Mouse (Mus musculus) heart, adult 9 months (tissue): ENCODE data around the gene Pbdc1.
"Not testable (repeated sequence)": the region's sequence is repeated elsewhere in the genome, so short reads cannot be mapped to it uniquely, and the experiment has no call there.

Source experiments
- DNase-seq, 2 experiments: peaks; one replicate each; pipeline ENCODE4 v3.0.0; 2022; ENCODE audit warnings: low spot score in 2 of 2

Gene Pbdc1

DNA sequence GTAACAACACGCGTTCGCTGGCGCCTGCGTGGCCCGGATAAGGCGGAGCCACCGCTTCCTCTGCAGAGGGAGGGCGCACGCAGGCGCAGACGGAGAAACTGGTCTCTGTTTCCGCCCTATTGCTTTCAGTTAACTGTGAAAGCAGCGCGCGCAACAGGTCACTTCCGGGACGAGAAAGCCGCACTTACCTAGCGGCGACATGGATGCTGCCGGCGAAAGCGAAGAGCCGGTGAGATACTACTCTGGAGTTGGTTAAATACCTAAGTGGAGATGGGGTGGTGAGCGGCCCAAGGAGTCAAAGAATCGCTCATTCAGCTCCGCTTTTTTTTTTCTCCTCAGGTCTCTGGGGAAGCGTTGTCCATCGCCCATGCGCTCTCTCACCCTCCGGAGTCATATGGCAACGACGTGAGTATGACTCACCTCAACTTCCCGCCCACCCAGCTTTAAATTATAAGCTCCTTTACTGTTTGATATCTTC is at the start of gene Pbdc1:
Gene Pbdc1 (plus strand): TSS at position 142 of the 478 bp plus-strand sequence.
- peak; percentile 85 to 95 for DNase-seq

DNA sequence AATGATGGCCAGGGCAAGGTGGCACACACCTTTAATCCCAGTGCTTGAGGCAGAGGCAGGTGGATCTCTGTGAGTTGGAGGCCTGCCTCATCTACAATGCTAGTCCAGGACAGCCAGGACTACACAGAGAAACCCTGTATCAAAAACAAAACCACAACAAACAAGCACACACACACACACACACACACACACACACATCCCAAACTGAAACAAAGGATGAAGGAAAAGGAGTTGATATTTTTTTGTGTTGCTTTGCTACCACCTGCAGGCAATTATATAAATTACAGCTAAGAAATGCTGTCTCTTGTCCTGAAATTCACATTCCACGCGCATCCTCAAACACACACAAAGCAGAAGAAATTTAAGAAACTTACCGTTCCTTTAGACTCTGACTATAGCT is 41.9 kb upstream of the Pbdc1 start:
- no peak for DNase-seq

DNA sequence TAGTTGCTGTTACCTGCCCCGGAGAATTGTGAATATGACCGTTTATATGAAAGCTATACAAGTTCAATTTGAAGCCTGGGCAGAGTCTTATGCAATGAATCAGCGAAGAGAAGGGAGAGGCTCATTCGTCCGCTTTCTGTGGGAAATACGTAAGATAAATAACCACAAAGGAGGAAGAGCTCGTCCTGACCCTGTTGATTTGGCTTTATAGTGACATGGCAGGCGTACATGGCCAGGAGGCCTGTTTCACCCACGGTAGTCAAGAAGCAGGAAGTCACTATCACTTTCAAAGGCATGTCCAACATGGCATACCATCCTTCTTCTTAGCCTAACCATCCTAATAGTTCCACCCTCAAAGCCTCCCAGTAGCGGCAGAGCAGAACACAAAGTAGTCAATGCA is 15.3 kb upstream of the Pbdc1 start:
- DNase-seq, result no peak

DNA sequence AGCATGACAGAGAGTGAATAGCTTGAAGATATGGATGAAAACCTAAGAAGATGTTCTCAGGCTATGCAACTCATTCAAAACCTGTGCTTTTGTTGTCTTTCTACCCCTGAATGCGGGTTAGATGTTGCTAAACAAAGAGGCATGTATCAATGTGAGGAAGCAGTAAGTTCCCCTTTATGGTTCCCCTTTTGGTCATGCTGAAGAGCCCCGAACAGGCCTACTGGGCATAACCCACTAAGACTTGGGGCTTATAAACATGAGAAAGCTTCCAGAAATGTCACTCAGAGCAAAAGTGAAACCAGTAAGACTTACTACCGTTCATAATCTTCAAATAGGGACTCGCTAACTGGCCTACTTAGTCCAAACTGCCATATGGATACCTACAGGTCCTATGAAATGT is 14.8 kb upstream of the Pbdc1 start:
- DNase-seq, result peak in 1 of 2 experiments; percentile 4

DNA sequence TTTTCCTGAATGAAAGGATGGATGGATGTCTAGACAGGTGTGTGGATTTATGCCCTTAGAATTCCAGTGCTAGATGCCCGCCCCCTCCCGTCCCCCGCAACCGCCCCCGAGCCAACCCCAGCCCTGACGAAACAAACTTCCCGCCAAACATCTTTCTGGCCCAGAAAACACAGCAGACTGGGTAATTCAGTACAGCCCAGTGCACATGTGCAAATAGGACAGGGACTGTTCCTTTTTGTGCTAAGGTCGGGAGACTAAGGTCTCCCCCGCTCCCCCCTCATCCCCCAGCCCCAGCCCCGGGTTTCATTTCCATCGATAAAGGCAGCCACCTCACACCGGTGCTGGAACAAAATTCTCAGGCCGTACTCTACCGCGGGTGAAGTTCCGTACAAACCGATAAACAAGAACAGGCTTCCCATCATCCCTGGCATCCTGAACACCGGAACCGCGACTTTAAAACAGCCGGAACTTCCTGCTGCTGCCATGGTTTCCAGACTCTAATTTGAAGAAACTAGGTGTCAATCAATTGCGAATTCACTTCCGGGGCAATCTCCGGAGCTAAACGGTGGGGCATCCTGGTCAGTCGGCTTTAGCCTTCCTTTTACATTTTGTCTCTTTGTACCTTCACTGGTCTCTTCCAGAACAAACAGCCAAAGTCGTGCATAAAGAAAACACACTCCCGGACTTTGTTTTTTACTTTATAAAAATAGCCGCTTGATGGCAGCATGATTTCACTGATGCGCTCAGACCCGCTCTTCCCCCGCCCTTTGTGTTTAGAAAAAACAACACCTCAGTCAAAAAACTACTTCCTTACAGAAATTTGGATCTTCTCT is 9.7 kb upstream of the Pbdc1 start:
- peak; percentile 74 to 91 for DNase-seq

DNA sequence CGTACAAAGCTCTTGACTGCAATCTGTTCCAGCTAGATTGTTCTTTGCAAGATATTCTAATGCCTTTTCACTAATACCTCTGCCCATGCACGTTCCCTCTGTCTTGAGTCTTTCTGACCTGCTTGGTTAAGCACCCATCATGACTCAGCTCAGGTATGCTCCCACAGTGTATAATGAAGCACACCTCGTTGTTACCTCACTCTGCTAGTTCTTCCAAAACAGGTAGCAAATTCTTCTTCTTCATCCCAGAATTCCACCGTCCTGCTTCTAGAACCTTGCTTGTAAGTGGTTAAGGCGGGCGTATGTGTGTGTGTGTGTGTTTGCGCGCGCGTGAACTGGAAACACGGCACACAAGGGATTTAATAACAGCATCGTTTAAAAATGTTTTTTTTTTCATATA is 405 bp upstream of the Pbdc1 start:
- DNase-seq, result no peak

DNA sequence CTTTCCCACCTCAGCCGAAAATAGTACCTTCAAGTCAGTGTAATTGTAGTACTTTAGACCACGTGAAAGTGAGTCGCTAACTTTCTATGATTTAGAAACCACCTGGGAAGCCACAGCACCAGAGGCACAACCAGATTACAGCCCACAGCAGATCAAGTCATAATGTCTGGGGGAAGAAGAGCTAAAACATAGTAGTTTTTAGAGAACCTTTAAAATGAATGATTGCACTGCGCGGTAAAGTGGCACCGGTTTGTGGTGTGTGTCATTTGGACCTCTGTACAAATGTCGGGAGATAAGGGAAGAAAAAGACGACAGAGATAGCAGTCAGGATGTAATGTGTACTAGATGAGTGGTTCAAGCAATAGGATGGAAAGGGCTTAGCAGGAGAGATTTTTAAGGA is 540 bp downstream of the Pbdc1 start:
- no peak for DNase-seq

DNA sequence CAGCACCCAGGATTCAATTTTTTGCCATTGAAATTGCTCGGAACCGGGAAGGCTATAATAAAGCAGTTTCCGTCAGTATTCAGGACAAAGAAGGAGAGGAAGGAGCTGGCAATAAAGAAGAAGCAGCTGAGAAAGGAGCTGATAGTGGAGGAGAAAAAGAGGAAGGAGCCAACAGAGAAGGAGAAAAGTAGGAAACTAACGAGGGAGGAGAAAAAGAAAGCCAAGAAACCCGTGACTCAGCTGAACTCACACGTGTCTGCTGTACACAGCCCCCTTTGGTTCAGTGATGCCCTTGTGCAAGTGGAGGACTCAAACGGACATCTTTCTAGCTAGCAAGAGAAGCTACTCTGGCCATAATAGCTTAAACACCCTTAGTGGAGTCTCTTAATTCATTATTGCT is 3.5 kb downstream of the Pbdc1 start:
- not testable (repeated sequence) for DNase-seq

DNA sequence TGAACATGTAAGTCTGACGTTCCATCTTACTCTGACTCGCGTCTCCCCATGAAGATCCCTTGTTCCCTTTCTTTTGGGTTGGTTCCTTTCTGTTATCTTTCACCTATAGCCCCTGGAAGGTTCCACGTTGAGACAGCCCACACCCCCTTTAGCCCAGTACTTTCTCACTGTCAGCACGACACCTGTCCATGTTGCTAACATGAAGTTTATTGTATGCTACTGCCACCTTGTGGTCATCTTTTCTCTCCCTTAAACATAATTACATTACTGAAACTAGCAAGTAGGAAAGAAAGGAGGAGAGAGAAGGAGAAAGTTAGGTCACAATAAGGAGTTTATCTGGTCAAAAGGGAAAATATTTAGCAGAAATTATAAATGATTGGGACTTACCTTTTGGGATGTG is 24.6 kb downstream of the Pbdc1 start:
- peak in 1 of 2 experiments; percentile 12 for DNase-seq

DNA sequence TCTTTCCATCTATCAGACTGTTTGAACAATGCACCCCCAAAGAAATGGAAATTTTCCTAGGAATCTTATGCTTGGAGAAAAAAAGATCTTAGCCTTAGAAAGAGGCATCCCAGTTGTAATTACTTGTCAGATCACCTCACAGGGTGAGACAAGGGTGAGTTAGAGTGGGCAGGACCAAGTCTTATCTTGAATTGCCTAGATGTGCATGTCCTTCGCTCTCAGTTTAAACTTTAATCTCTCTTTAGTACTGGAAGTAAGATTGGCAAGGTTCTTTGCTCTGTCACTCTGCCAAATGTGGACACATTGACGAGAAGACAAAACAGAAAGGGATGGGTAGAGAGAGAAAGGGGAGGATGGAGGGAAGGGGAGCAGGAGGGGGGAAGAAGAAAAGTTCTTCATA is 35.4 kb downstream of the Pbdc1 start:
- DNase-seq, result no peak

DNA sequence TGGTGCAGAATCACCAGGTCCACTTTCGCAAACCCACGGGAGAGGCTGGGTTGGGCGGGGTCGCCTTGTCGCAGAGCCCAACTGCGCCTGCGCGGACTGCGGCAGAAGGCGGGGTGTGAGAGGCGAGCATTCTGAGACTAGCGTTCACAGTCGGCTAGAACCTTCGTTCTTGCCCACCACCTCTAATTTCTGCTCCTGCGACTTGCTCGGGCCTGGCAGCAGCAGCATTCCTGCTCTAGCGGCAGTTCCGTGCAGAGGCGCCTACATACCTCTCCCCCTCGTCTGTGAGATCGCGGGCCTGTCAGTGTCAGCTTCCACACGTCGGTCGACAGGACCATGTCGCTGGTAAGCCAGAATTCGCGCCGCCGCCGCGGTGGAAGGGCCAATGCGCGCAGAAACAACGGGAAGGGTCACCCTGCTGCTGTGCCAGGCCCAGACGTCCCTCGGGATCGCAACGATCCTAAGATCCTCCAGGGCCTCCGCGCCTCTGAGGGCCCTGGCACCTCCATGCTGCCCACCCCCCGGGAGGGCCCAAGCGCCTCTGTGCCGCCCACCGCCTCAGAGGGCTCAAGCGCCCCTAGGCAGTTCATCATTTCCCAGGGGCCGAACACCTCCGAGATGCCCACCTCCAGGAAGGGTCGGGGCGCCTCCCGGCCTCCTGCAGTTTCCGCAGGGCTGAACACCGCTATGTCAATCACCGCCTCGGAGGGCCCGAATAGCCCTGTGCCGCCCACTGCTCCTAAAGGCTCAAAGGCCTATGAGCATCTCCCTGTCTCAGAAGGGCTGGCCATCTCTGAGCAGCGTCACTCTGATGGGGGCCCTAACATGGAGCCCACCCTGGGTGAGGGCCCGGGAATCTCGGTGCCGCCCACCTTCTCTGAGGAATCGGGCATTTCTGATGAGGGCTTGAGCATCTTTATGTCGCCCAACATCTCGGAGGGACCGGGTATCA is 41.0 kb downstream of the Pbdc1 start, which contains the start of gene Magee1:
Gene Magee1 (plus strand): TSS at position 104 of the 952 bp plus-strand sequence.
- peak; percentile 54 to 71 for DNase-seq

DNA sequence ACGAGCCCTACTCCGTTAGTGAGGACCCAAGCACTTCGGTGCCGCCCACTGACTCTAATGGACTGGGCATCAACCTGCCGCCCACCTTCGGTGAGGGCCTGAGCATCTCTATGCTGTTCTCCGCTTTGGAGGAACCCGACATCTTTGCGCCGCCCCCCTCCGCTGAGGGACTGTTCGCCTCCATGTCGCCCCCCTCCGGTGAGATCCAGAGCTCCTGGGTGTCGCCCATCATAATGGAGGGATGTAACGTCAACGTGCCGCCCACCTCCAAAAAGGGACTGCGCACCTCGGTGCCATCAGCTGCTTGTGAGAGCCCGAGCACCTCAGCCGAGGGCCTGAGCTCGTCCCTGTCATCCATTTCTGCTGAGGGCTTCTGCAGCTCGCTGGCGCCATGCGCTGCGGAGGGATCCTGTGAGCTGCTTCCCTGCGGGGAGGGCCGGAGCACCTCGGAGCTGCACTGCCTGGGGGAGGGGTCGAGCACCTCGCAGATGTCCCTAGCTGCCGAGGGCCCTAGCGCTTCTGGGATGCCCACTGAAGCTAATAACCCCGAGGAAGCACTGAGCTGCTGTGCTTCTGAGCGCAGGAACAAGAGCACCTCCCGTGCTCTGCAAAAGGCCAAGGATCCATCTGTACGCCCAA is 41.8 kb downstream of the Pbdc1 start:
- peak; percentile 31 to 57 for DNase-seq

DNA sequence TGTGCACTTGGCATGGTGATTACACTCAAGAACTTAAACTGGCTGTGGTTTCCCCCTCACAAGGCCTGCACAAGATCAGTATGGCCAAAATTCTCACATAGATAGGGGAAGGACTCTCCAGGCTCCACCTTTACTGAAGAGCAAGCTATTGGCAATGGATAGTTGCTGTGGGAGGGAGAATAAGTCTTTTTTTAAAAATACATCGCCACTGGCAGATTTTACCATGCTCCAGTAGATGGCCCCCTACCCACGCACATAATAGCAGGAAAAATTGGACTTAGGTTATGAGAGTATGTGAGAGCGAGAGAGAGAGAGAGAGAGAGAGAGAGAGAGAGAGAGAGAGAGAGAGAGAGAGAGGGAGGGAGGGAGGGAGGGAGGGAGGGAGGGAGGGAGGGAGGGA is 45.3 kb downstream of the Pbdc1 start:
- no peak for DNase-seq

DNA sequence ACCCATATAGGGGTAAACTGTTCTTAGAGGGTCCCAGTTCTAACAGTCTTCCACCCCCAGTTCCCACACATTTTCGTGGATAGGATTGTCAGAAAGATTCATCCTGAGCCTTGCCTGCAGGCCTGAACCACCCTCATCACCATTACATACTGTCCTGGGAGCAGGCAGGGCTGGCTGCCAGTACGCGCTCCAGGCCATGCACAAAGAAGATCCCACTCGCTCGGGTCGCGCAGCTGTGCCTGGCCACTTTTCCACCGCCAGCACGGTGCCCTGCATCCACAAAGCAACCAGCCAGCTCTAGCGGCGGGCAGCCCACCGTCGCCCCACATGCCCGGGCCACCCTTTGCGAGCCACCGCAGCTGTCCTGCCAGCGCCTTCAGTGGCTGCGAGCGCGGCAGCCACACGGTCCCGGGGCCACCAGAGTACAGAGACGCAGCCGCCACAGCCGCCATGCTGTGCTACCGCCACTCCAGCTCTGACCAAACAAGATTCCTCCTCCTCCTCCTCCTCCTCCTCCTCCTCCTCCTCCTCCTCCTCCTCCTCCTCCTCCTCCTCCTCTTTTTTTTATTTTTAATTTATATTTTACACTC is 72.4 kb downstream of the Pbdc1 start:
- DNase-seq, result no peak

DNA sequence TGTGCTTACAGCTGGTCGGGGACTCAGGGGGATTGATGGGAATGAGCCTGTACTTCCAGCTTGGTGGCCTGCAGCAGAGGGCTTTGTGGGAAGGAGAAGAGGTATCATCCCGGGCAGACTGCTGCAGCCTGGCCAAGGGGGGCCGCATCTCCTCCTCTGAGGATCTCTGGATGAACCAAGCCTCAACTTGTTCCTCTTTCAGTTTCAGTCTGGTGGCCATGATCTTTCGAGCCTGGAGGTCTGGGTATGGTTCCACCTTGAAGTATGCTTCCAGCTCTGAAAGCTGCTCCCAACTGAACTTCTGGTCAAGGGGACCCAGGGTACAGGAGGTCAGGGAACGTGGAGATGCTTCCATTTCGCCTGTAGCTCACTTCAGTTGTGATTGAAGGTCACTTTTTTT is 85.5 kb downstream of the Pbdc1 start:
- not testable (repeated sequence) for DNase-seq
